Mouse (Mus musculus) thymus, adult 2 months (tissue): ENCODE data around the gene Gm7544. TPM values are rescaled to one million over a fixed set of nuclear protein-coding genes. Genes with fewer than 3 reads are reported as not detected.
"Not testable (repeated sequence)": the region's sequence is repeated elsewhere in the genome, so short reads cannot be mapped to it uniquely, and the experiment has no call there.

Source experiments
- DNase-seq: peaks from one replicate; pipeline ENCODE4 v3.0.0; 2021
- H3K27ac ChIP-seq: fragments of 200-500 bp; 2 replicates; pipeline ENCODE4 v1.5.1; 2012; ENCODE audit warnings: low read length, control low read depth; ENCODE audit not compliant: control insufficient read depth, insufficient read depth
- H3K27me3 ChIP-seq: fragments of 200-500 bp; 2 replicates; pipeline ENCODE4 v1.6.1; 2012; ENCODE audit warnings: mild to moderate bottlenecking, low read length, moderate library complexity, mixed read lengths; ENCODE audit not compliant: control insufficient read depth, insufficient read depth
- H3K36me3 ChIP-seq: fragments of 200-500 bp; 2 replicates; pipeline ENCODE4 v1.6.1; 2012; ENCODE audit warnings: mild to moderate bottlenecking, low read length, moderate library complexity; ENCODE audit not compliant: control insufficient read depth, insufficient read depth
- H3K4me1 ChIP-seq: fragments of 200-500 bp; replicated peaks from 2 replicates; pipeline ENCODE4 v1.6.1; 2012; ENCODE audit warnings: low read length; ENCODE audit not compliant: control insufficient read depth, insufficient read depth
- H3K4me3 ChIP-seq: fragments of 200-500 bp; 2 replicates; pipeline ENCODE4 v1.5.1; 2012; ENCODE audit warnings: mild to moderate bottlenecking, low read length, control low read depth, moderate library complexity; ENCODE audit not compliant: control insufficient read depth, insufficient read depth
- CTCF ChIP-seq: fragments of 200-500 bp; IDR thresholded peaks from 2 replicates; pipeline ENCODE4 v1.5.1; 2012; ENCODE audit warnings: mild to moderate bottlenecking, control low read depth, low read length, moderate library complexity, borderline replicate concordance; ENCODE audit not compliant: control insufficient read depth, poor library complexity, insufficient read depth; ENCODE audit errors: extremely low read depth
- POLR2A ChIP-seq: fragments of 200-500 bp; IDR thresholded peaks from 2 replicates; pipeline ENCODE4 v1.6.1; 2012; ENCODE audit warnings: mild to moderate bottlenecking, low read length, control low read depth, moderate library complexity; ENCODE audit not compliant: control insufficient read depth, poor library complexity, insufficient read depth; ENCODE audit errors: extremely low read depth
- WGBS: fragments of 180-500 bp; shearing (Covaris S2); methylation state at CpG from one replicate; pipeline ENCODE4 v1.1.7; 2018; 5-methylcytosine and 5-hydroxymethylcytosine counted together
- polyA plus RNA-seq: library from polyadenylated mRNA; depleted of rRNA; stranded (reverse); fragments of >200 nt; gene quantifications from 2 replicates; pipeline ENCODE4 v1.2.3, GENCODE M21; 2012; rRNA removed

The Gm7544 gene
- polyA plus RNA-seq, 1 experiment = not detected

- Histone ChIP-seq H3K4me3 (no peak within 1 kb of the TSS), H3K27me3 (no peaks in the 10 kb centered on the region), H3K27ac (no peak within 1 kb of the TSS), H3K4me1 (no peaks in the 10 kb centered on the region), H3K36me3 (no peaks in the 10 kb centered on the region)
- TF ChIP-seq CTCF (no peak), POLR2A (no peak)
- no peak for DNase-seq
- WGBS = 78% methylated on average over 6 of the region's 6 CpGs
These were observed 31.2 kb downstream of the Gm7544 start, which contains the start of gene A030014E15Rik for GRCm38 (mm10) chr1:82924650-82925049. Gene A030014E15Rik (plus strand): TSS chr1:82924917.

DNA sequence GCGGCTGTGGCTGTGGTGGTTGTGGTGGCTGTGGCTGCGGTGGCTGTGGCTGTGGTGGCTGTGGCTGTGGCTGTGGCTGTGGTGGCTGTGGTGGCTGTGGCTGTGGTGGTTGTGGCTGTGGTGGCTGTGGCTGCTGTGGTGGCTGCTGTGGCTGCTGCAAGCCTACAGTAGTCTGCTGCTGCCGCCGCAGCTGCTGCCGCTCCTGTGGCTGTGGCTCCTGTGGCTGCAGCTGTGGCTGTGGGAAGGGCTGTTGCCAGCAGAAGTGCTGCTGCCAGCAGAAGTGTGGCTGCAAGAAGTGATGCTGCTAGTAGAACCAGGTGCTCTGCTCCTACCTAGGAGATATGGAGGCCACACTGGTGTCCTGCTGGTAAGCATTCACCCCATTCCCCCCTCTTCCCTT, 42.4 kb downstream of the Gm7544 start:
- H3K4me3 ChIP-seq, H3K4me1 ChIP-seq, H3K27me3 ChIP-seq, DNase-seq, H3K36me3 ChIP-seq, H3K27ac ChIP-seq: not testable (repeated sequence)
- 52% methylated on average over 5 of the region's 5 CpGs for WGBS

GRCm38 (mm10) chr1:82913025-82913424, 42.8 kb downstream of the Gm7544 start, which contains the start of gene A030005L19Rik:
Gene A030005L19Rik (plus strand): TSS chr1:82913325.
- H3K4me1 ChIP-seq = 0 out of 2 replicates have a peak, but pooled peaks cover 1% of the 10 kb centered on the region
- DNase-seq = no peak
- no peak within 1 kb of the TSS for H3K4me3 ChIP-seq
- H3K27me3 ChIP-seq = no peaks in the 10 kb centered on the region
- TF ChIP-seq CTCF (no peak), POLR2A (no peak)
- H3K27ac ChIP-seq = no peak within 1 kb of the TSS
- no peaks in the 10 kb centered on the region for H3K36me3 ChIP-seq
- 89% methylated on average over 3 of the region's 3 CpGs for WGBS

DNA sequence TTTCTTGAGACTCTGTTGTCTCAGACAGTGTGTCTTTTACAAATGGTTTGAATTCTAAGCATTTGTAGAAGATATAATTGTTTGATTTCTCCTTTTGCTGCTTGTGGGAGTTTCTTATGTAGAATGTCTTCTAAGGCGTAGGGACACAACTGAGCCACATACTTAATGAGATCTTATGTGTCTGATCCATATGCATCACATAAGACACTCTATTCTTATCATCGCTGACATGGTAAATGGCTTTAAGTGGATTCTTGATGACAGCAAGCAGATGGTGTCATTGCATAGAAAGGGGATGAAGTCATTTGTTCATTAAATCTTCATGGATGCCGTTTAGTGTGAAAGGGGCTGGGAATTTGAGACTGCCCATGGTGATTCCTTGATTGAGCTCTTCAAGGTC, 49.9 kb downstream of the Gm7544 start:
- H3K27me3 ChIP-seq = no peaks in the 10 kb centered on the region
- TF ChIP-seq POLR2A (no peak), CTCF (no peak)
- no peak overlapping the region for H3K4me3 ChIP-seq
- no peak overlapping the region for H3K27ac ChIP-seq
- DNase-seq = no peak
- H3K36me3 ChIP-seq = no peaks in the 10 kb centered on the region
- H3K4me1 ChIP-seq = peaks cover 6% of the 10 kb centered on the region
- 98% methylated on average over 3 of the region's 3 CpGs for WGBS

Other genes with a start within 250 kb of the Gm7544 start
- gene Mff, start 231.1 kb downstream of the Gm7544 start, polyA plus RNA-seq = 51.4 and 56.5 TPM in 2 replicates
- gene Tm4sf20, start 187.6 kb downstream of the Gm7544 start, polyA plus RNA-seq = 0.24 and 0.32 TPM in 2 replicates
- not detected in 2 replicates for gene Gm47791, start 184.8 kb downstream of the Gm7544 start, polyA plus RNA-seq
- gene Agfg1, start 116.5 kb downstream of the Gm7544 start, polyA plus RNA-seq = 69.0 and 75.4 TPM in 2 replicates
- 0.98 and 1.0 TPM in 2 replicates for gene A030005L19Rik, start 42.7 kb downstream of the Gm7544 start, polyA plus RNA-seq
- not detected in 2 replicates for gene A030014E15Rik, start 31.1 kb downstream of the Gm7544 start, polyA plus RNA-seq
- not detected in 2 replicates for gene Gm6217, start 24.6 kb downstream of the Gm7544 start, polyA plus RNA-seq
- not detected in 2 replicates for gene A030003K21Rik, start 12.6 kb downstream of the Gm7544 start, polyA plus RNA-seq
- not detected in 2 replicates for gene Gm47955, start 4.3 kb upstream of the Gm7544 start, polyA plus RNA-seq
- gene Gm47959, start 44.5 kb upstream of the Gm7544 start, polyA plus RNA-seq = not detected in 2 replicates
- 0.06 and 0.07 TPM in 2 replicates for gene Slc19a3, start 82.4 kb upstream of the Gm7544 start, polyA plus RNA-seq
- not detected in 2 replicates for gene Krtap28-10, start 86.5 kb upstream of the Gm7544 start, polyA plus RNA-seq
- not detected in 2 replicates for gene Gm47969, start 88.9 kb upstream of the Gm7544 start, polyA plus RNA-seq
- gene A030005K14Rik, start 103.4 kb upstream of the Gm7544 start, polyA plus RNA-seq = not detected in 2 replicates
- not detected in 2 replicates for gene Krtap28-13, start 104.9 kb upstream of the Gm7544 start, polyA plus RNA-seq
- 14.3 and 16.7 TPM in 2 replicates for gene Ccl20, start 160.8 kb upstream of the Gm7544 start, polyA plus RNA-seq
- not detected in 2 replicates for gene Daw1, start 203.7 kb upstream of the Gm7544 start, polyA plus RNA-seq